ENCODE assay signal across 8 mouse cellular contexts in genomic region chr11:69661221-69661881, GRCm38 (mm10). TPM values are rescaled to one million over a fixed set of nuclear protein-coding genes. Genes with fewer than 3 reads are reported as not detected.
A peak's percentile ranks its signal among the peaks of the same experiment; 100 is the strongest.
DNase-seq lines count a peak whose midpoint lies in the region; ATAC-seq and TF ChIP-seq lines count a peak whose summit lies in the region.

No protein-coding gene starts in this region.

- no peaks in the 10 kb centered on the region for H3K9me3 ChIP-seq in lung, embryonic 16.5 days (ENCODE audit: control insufficient read depth, low read length)
- no peaks in the 10 kb centered on the region for H3K9me3 ChIP-seq in embryonic facial prominence, embryonic 11.5 days (replicated peaks; ENCODE audit: control insufficient read depth, low read length)
- H3K9me3 ChIP-seq in hindbrain, postnatal 0 days (ENCODE audit: low read length) = no peaks in the 10 kb centered on the region
- no peaks in the 10 kb centered on the region for H3K9me3 ChIP-seq in midbrain, embryonic 13.5 days

- DNase-seq in lung, postnatal 25 days (ENCODE audit: low spot score) = no peak
- DNase-seq in embryonic facial prominence, embryonic 11.5 days (ENCODE audit: low spot score) = no peak
- no peak for DNase-seq in hindbrain, postnatal 0 days (ENCODE audit: low spot score)
- no peak for DNase-seq in spleen, adult 18-20 months
- no peak for DNase-seq in embryo, embryonic 10 days (ENCODE audit: low spot score)

- no peak for ATAC-seq in lung, embryonic 16.5 days (ENCODE audit: low read depth)
- no peak for ATAC-seq in embryonic facial prominence, embryonic 11.5 days (replicated peaks; ENCODE audit: insufficient number of reproducible peaks, low FRiP score, low TSS enrichment, low read depth)
- no peak for ATAC-seq in hindbrain, postnatal 0 days
- ATAC-seq in midbrain, embryonic 13.5 days = no peak
- no peak for ATAC-seq in megakaryocyte progenitor cell, adult 5-6 weeks (replicated peaks; ENCODE audit: poor library complexity)

- peaks cover 25% of the 10 kb centered on the region for H3K36me3 ChIP-seq in lung, embryonic 16.5 days (ENCODE audit: control insufficient read depth, insufficient read depth, low read length)
- peaks cover 12% of the 10 kb centered on the region for H3K36me3 ChIP-seq in embryonic facial prominence, embryonic 11.5 days (replicated peaks; ENCODE audit: control insufficient read depth, insufficient read depth, low read depth, low read length)
- peaks cover 30% of the 10 kb centered on the region for H3K36me3 ChIP-seq in hindbrain, postnatal 0 days (ENCODE audit: insufficient read depth, low read length)
- peaks cover 63% of the 10 kb centered on the region for H3K36me3 ChIP-seq in midbrain, embryonic 13.5 days

- peak overlapping the region; percentile 58 for H3K4me2 ChIP-seq in lung, embryonic 16.5 days (ENCODE audit: low read depth, low read length)
- H3K4me2 ChIP-seq in embryonic facial prominence, embryonic 11.5 days (ENCODE audit: low read depth, low read length) = peak overlapping the region; percentile 53
- peak overlapping the region; percentile 54 for H3K4me2 ChIP-seq in hindbrain, postnatal 0 days (ENCODE audit: low read depth, low read length)
- peak overlapping the region; percentile 61 for H3K4me2 ChIP-seq in midbrain, embryonic 13.5 days (replicated peaks)

- peak overlapping the region; percentile 97 for H3K27ac ChIP-seq in lung, embryonic 16.5 days (ENCODE audit: low read length)
- no peak overlapping the region; the same call in 1 of the 2 replicates for H3K27ac ChIP-seq in embryonic facial prominence, embryonic 11.5 days (replicated peaks; ENCODE audit: low read depth, low read length)
- H3K27ac ChIP-seq in hindbrain, postnatal 0 days = peak overlapping the region; percentile 94; the same call in 1 of the 2 replicates
- peak overlapping the region; percentile 95 for H3K27ac ChIP-seq in midbrain, embryonic 13.5 days

- H3K9ac ChIP-seq in lung, embryonic 16.5 days (ENCODE audit: low read length) = peak overlapping the region; percentile 76
- H3K9ac ChIP-seq in embryonic facial prominence, embryonic 11.5 days (replicated peaks; ENCODE audit: low read length) = peak overlapping the region; percentile 41
- peak overlapping the region; percentile 61; the same call in 1 of the 2 replicates for H3K9ac ChIP-seq in hindbrain, postnatal 0 days (replicated peaks; ENCODE audit: low read length)
- peak overlapping the region; percentile 73 for H3K9ac ChIP-seq in midbrain, embryonic 13.5 days (replicated peaks)

- peaks cover 13% of the 10 kb centered on the region for H3K4me1 ChIP-seq in lung, embryonic 16.5 days (replicated peaks; ENCODE audit: control insufficient read depth, insufficient read depth, low read length)
- H3K4me1 ChIP-seq in embryonic facial prominence, embryonic 11.5 days (ENCODE audit: control insufficient read depth, insufficient read depth, low read length) = no peaks in the 10 kb centered on the region
- no peaks in the 10 kb centered on the region for H3K4me1 ChIP-seq in hindbrain, postnatal 0 days (ENCODE audit: insufficient read depth, low read length)
- H3K4me1 ChIP-seq in midbrain, embryonic 13.5 days (replicated peaks) = peaks cover 28% of the 10 kb centered on the region

- H3K27me3 ChIP-seq in lung, embryonic 16.5 days (ENCODE audit: control insufficient read depth, insufficient read depth, low read depth, low read length) = no peaks in the 10 kb centered on the region
- H3K27me3 ChIP-seq in embryonic facial prominence, embryonic 11.5 days (ENCODE audit: control insufficient read depth, insufficient read depth, low read length) = no peaks in the 10 kb centered on the region
- H3K27me3 ChIP-seq in hindbrain, postnatal 0 days (ENCODE audit: insufficient read depth, low read length) = no peaks in the 10 kb centered on the region
- H3K27me3 ChIP-seq in midbrain, embryonic 13.5 days = no peaks in the 10 kb centered on the region

- H3K4me3 ChIP-seq in lung, embryonic 16.5 days (ENCODE audit: low read length) = peak overlapping the region; percentile 69
- peak overlapping the region; percentile 48 for H3K4me3 ChIP-seq in embryonic facial prominence, embryonic 11.5 days (ENCODE audit: low read depth, low read length)
- peak overlapping the region; percentile 54 for H3K4me3 ChIP-seq in hindbrain, postnatal 0 days (ENCODE audit: low read length)
- H3K4me3 ChIP-seq in midbrain, embryonic 13.5 days (replicated peaks) = peak overlapping the region; percentile 56

- TF ChIP-seq CTCF in hindbrain, postnatal 0 days (IDR thresholded peaks at IDR 0.05; ENCODE audit: low read depth) = no peak

- 60% methylated on average over 3 of the region's 3 CpGs for WGBS in lung, embryonic 16.5 days
- 86% methylated on average over 3 of the region's 3 CpGs for WGBS in embryonic facial prominence, embryonic 11.5 days
- 60% methylated on average over 3 of the region's 3 CpGs for WGBS in hindbrain, postnatal 0 days
- WGBS in midbrain, embryonic 13.5 days = 82% methylated on average over 3 of the region's 3 CpGs

RNA-seq across cellular contexts. Expression of gene Mpdu1, which starts 1.1 kb away (rescaled TPM):
- 65.5 and 71.0 TPM in 2 replicates for polyA plus RNA-seq in lung, embryonic 16.5 days (2015; fragmentation: Nextera tagmentation; extraction: Ambion mirVana)
- polyA plus RNA-seq in embryonic facial prominence, embryonic 11.5 days (2014; fragmentation: Nextera tagmentation; extraction: Ambion mirVana) = 25.9 and 28.0 TPM in 2 replicates
- 141 and 256 TPM in 2 replicates for total RNA-seq in hindbrain, postnatal 0 days (2014; rRNA removed)
- 122 and 124 TPM in 2 replicates for polyA plus RNA-seq in hindbrain, postnatal 0 days (2015; fragmentation: Nextera tagmentation; extraction: Ambion mirVana)
- polyA plus RNA-seq in midbrain, embryonic 13.5 days (2015; fragmentation: Nextera tagmentation; extraction: Ambion mirVana) = 103 and 104 TPM in 2 replicates
- 28.6 and 37.5 TPM in 2 replicates for total RNA-seq in megakaryocyte progenitor cell, adult 5-6 weeks (2015)
- total RNA-seq in megakaryocyte progenitor cell, adult 5-6 weeks (2017) = 55.0 and 55.5 TPM in 2 replicates

RNA-seq across cellular contexts. Expression of gene Cd68, which starts 4.6 kb away (rescaled TPM):
- 19.2 and 19.4 TPM in 2 replicates for polyA plus RNA-seq in lung, embryonic 16.5 days (2015; fragmentation: Nextera tagmentation; extraction: Ambion mirVana)
- 5.5 and 7.6 TPM in 2 replicates for polyA plus RNA-seq in embryonic facial prominence, embryonic 11.5 days (2014; fragmentation: Nextera tagmentation; extraction: Ambion mirVana)
- total RNA-seq in hindbrain, postnatal 0 days (2014; rRNA removed) = 6.0 and 7.5 TPM in 2 replicates
- 10.5 and 12.0 TPM in 2 replicates for polyA plus RNA-seq in hindbrain, postnatal 0 days (2015; fragmentation: Nextera tagmentation; extraction: Ambion mirVana)
- polyA plus RNA-seq in midbrain, embryonic 13.5 days (2015; fragmentation: Nextera tagmentation; extraction: Ambion mirVana) = 6.1 and 7.3 TPM in 2 replicates
- 33.1 and 39.3 TPM in 2 replicates for total RNA-seq in megakaryocyte progenitor cell, adult 5-6 weeks (2015)
- total RNA-seq in megakaryocyte progenitor cell, adult 5-6 weeks (2017) = 15.5 and 25.0 TPM in 2 replicates

RNA-seq across cellular contexts. Expression of gene Sox15, which starts 6.2 kb away (rescaled TPM):
- 0.54 TPM in 1 of 2 replicates, not detected in the other for polyA plus RNA-seq in lung, embryonic 16.5 days (2015; fragmentation: Nextera tagmentation; extraction: Ambion mirVana)
- polyA plus RNA-seq in embryonic facial prominence, embryonic 11.5 days (2014; fragmentation: Nextera tagmentation; extraction: Ambion mirVana) = not detected in 2 replicates
- not detected in 2 replicates for total RNA-seq in hindbrain, postnatal 0 days (2014; rRNA removed)
- 0.35 and 0.40 TPM in 2 replicates for polyA plus RNA-seq in hindbrain, postnatal 0 days (2015; fragmentation: Nextera tagmentation; extraction: Ambion mirVana)
- polyA plus RNA-seq in midbrain, embryonic 13.5 days (2015; fragmentation: Nextera tagmentation; extraction: Ambion mirVana) = 0.31 TPM in 1 of 2 replicates, not detected in the other
- total RNA-seq in megakaryocyte progenitor cell, adult 5-6 weeks (2015) = not detected in 2 replicates
- 0.95 TPM in 1 of 2 replicates, not detected in the other for total RNA-seq in megakaryocyte progenitor cell, adult 5-6 weeks (2017)

RNA-seq across cellular contexts. Expression of gene Eif4a1, which starts 10.9 kb away (rescaled TPM):
- polyA plus RNA-seq in lung, embryonic 16.5 days (2015; fragmentation: Nextera tagmentation; extraction: Ambion mirVana) = 539 and 624 TPM in 2 replicates
- polyA plus RNA-seq in embryonic facial prominence, embryonic 11.5 days (2014; fragmentation: Nextera tagmentation; extraction: Ambion mirVana) = 959 and 1,000 TPM in 2 replicates
- 696 and 745 TPM in 2 replicates for total RNA-seq in hindbrain, postnatal 0 days (2014; rRNA removed)
- polyA plus RNA-seq in hindbrain, postnatal 0 days (2015; fragmentation: Nextera tagmentation; extraction: Ambion mirVana) = 427 and 463 TPM in 2 replicates
- 581 and 595 TPM in 2 replicates for polyA plus RNA-seq in midbrain, embryonic 13.5 days (2015; fragmentation: Nextera tagmentation; extraction: Ambion mirVana)
- total RNA-seq in megakaryocyte progenitor cell, adult 5-6 weeks (2015) = 1,029 and 1,055 TPM in 2 replicates
- total RNA-seq in megakaryocyte progenitor cell, adult 5-6 weeks (2017) = 1,055 and 1,141 TPM in 2 replicates

RNA-seq across cellular contexts. Expression of gene Senp3, which starts 20.5 kb away (rescaled TPM):
- polyA plus RNA-seq in lung, embryonic 16.5 days (2015; fragmentation: Nextera tagmentation; extraction: Ambion mirVana) = 69.3 and 70.6 TPM in 2 replicates
- 106 and 108 TPM in 2 replicates for polyA plus RNA-seq in embryonic facial prominence, embryonic 11.5 days (2014; fragmentation: Nextera tagmentation; extraction: Ambion mirVana)
- 68.6 and 90.4 TPM in 2 replicates for total RNA-seq in hindbrain, postnatal 0 days (2014; rRNA removed)
- 69.2 and 69.3 TPM in 2 replicates for polyA plus RNA-seq in hindbrain, postnatal 0 days (2015; fragmentation: Nextera tagmentation; extraction: Ambion mirVana)
- 101 and 103 TPM in 2 replicates for polyA plus RNA-seq in midbrain, embryonic 13.5 days (2015; fragmentation: Nextera tagmentation; extraction: Ambion mirVana)
- 140 and 145 TPM in 2 replicates for total RNA-seq in megakaryocyte progenitor cell, adult 5-6 weeks (2015)
- total RNA-seq in megakaryocyte progenitor cell, adult 5-6 weeks (2017) = 108 and 123 TPM in 2 replicates
